Mouse (Mus musculus): ENCODE measurements around the gene Tlr9. TPM values are rescaled to one million over a fixed set of nuclear protein-coding genes. Genes with fewer than 3 reads are reported as not detected.

Tlr9 gene
- polyA plus RNA-seq, 1 experiment from 2014 or later: not detected

- H3K36me3 ChIP-seq: peaks cover 93% of the 10 kb centered on the region
- H3K9me3 ChIP-seq: no peaks in the 10 kb centered on the region
- no peaks in the 10 kb centered on the region for H3K27me3 ChIP-seq (replicated peaks)
- no peak overlapping the region for H3K27ac ChIP-seq (replicated peaks)
- ATAC-seq (ENCODE audit: extremely low read depth, insufficient number of reproducible peaks, low FRiP score, low TSS enrichment): no peak
- 91% methylated on average over 23 of the region's 23 CpGs for WGBS
- peaks cover 14% of the 10 kb centered on the region for H3K4me1 ChIP-seq
- no peak overlapping the region for H3K9ac ChIP-seq
- H3K4me2 ChIP-seq: no peak overlapping the region
- no peak overlapping the region for H3K4me3 ChIP-seq
Observed at GRCm38 (mm10) chr9:106236156-106236817, 13.9 kb downstream of the Tlr9 start.

GRCm38 (mm10) chr9:106236818-106237211 lies 14.4 kb downstream of the Tlr9 start:
- Histone ChIP-seq H3K9me3 (no peaks in the 10 kb centered on the region), H3K36me3 (peaks cover 98% of the 10 kb centered on the region), H3K4me1 (peaks cover 14% of the 10 kb centered on the region), H3K27me3 (replicated peaks) (no peaks in the 10 kb centered on the region), H3K27ac (replicated peaks) (no peak overlapping the region), H3K9ac (no peak overlapping the region), H3K4me2 (no peak overlapping the region), H3K4me3 (no peak overlapping the region)
- no peak for ATAC-seq (ENCODE audit: extremely low read depth, insufficient number of reproducible peaks, low FRiP score, low TSS enrichment)
- 75% methylated on average over 3 of the region's 3 CpGs for WGBS

- no peak overlapping the region for H3K4me2 ChIP-seq
- H3K27me3 ChIP-seq (replicated peaks): no peaks in the 10 kb centered on the region
- H3K9ac ChIP-seq: no peak overlapping the region
- no peak for ATAC-seq (ENCODE audit: extremely low read depth, insufficient number of reproducible peaks, low FRiP score, low TSS enrichment)
- 81% methylated on average over 8 of the region's 8 CpGs for WGBS
- H3K4me1 ChIP-seq: peaks cover 14% of the 10 kb centered on the region
- H3K4me3 ChIP-seq: no peak overlapping the region
- H3K36me3 ChIP-seq: peaks cover 100% of the 10 kb centered on the region
- no peak overlapping the region for H3K27ac ChIP-seq (replicated peaks)
- H3K9me3 ChIP-seq: no peaks in the 10 kb centered on the region
Observed at GRCm38 (mm10) chr9:106237401-106237800, 15.0 kb downstream of the Tlr9 start.

GRCm38 (mm10) chr9:106237878-106238277 lies 15.5 kb downstream of the Tlr9 start:
- Histone ChIP-seq H3K36me3 (peaks cover 100% of the 10 kb centered on the region), H3K4me2 (no peak overlapping the region), H3K9ac (no peak overlapping the region), H3K4me1 (peaks cover 14% of the 10 kb centered on the region), H3K9me3 (no peaks in the 10 kb centered on the region), H3K4me3 (no peak overlapping the region), H3K27me3 (replicated peaks) (no peaks in the 10 kb centered on the region), H3K27ac (replicated peaks) (no peak overlapping the region)
- WGBS: 88% methylated on average over 10 of the region's 10 CpGs
- ATAC-seq (ENCODE audit: extremely low read depth, insufficient number of reproducible peaks, low FRiP score, low TSS enrichment): no peak

- 83% methylated on average over 10 of the region's 10 CpGs for WGBS
- Histone ChIP-seq H3K4me1 (peaks cover 15% of the 10 kb centered on the region), H3K4me3 (no peak overlapping the region), H3K27me3 (replicated peaks) (no peaks in the 10 kb centered on the region), H3K9ac (no peak overlapping the region), H3K4me2 (no peak overlapping the region), H3K36me3 (peaks cover 77% of the 10 kb centered on the region), H3K27ac (replicated peaks) (no peak overlapping the region), H3K9me3 (no peaks in the 10 kb centered on the region)
- no peak for ATAC-seq (ENCODE audit: extremely low read depth, insufficient number of reproducible peaks, low FRiP score, low TSS enrichment)
Observed at GRCm38 (mm10) chr9:106241541-106242164, 19.3 kb downstream of the Tlr9 start.

- ATAC-seq (ENCODE audit: extremely low read depth, insufficient number of reproducible peaks, low FRiP score, low TSS enrichment): no peak
- Histone ChIP-seq H3K4me3 (no peak overlapping the region), H3K36me3 (peaks cover 64% of the 10 kb centered on the region), H3K4me2 (peak overlapping the region; percentile 4), H3K4me1 (peaks cover 21% of the 10 kb centered on the region), H3K9me3 (no peaks in the 10 kb centered on the region), H3K27me3 (replicated peaks) (no peaks in the 10 kb centered on the region), H3K27ac (replicated peaks) (peak overlapping the region; percentile 65), H3K9ac (no peak overlapping the region)
- WGBS: 49% methylated on average over 19 of the region's 19 CpGs
Observed at GRCm38 (mm10) chr9:106242813-106243488, 20.6 kb downstream of the Tlr9 start.

- no peaks in the 10 kb centered on the region for H3K9me3 ChIP-seq
- H3K27ac ChIP-seq (replicated peaks): peak overlapping the region; percentile 72
- WGBS: 72% methylated on average over 11 of the region's 11 CpGs
- no peak for ATAC-seq (ENCODE audit: extremely low read depth, insufficient number of reproducible peaks, low FRiP score, low TSS enrichment)
- H3K4me1 ChIP-seq: peaks cover 35% of the 10 kb centered on the region
- H3K9ac ChIP-seq: no peak overlapping the region
- no peak overlapping the region for H3K4me2 ChIP-seq
- H3K36me3 ChIP-seq: peaks cover 11% of the 10 kb centered on the region
- no peak overlapping the region for H3K4me3 ChIP-seq
- no peaks in the 10 kb centered on the region for H3K27me3 ChIP-seq (replicated peaks)
Observed at GRCm38 (mm10) chr9:106249550-106249949, 27.2 kb downstream of the Tlr9 start.

- Histone ChIP-seq H3K4me1 (peaks cover 35% of the 10 kb centered on the region), H3K4me2 (no peak overlapping the region), H3K4me3 (no peak overlapping the region), H3K27me3 (replicated peaks) (no peaks in the 10 kb centered on the region), H3K9ac (no peak overlapping the region), H3K9me3 (no peaks in the 10 kb centered on the region), H3K27ac (replicated peaks) (peak overlapping the region; percentile 72), H3K36me3 (peaks cover 5% of the 10 kb centered on the region)
- no peak for ATAC-seq (ENCODE audit: extremely low read depth, insufficient number of reproducible peaks, low FRiP score, low TSS enrichment)
- WGBS: 33% methylated on average over 4 of the region's 4 CpGs
Observed at GRCm38 (mm10) chr9:106250245-106250644, 27.8 kb downstream of the Tlr9 start.

- H3K9me3 ChIP-seq: no peaks in the 10 kb centered on the region
- H3K36me3 ChIP-seq: 0 out of 2 replicates have a peak, but pooled peaks cover 1% of the 10 kb centered on the region
- H3K9ac ChIP-seq: no peak overlapping the region
- H3K4me1 ChIP-seq: peaks cover 34% of the 10 kb centered on the region
- WGBS: 58% methylated on average over 8 of the region's 8 CpGs
- H3K27ac ChIP-seq (replicated peaks): no peak overlapping the region
- no peak for ATAC-seq (ENCODE audit: extremely low read depth, insufficient number of reproducible peaks, low FRiP score, low TSS enrichment)
- H3K4me2 ChIP-seq: no peak overlapping the region
- H3K4me3 ChIP-seq: no peak overlapping the region
- no peaks in the 10 kb centered on the region for H3K27me3 ChIP-seq (replicated peaks)
Observed at GRCm38 (mm10) chr9:106251066-106251465, 28.7 kb downstream of the Tlr9 start.

- Histone ChIP-seq H3K4me2 (no peak overlapping the region), H3K9ac (no peak overlapping the region), H3K27ac (replicated peaks) (no peak overlapping the region), H3K27me3 (replicated peaks) (no peaks in the 10 kb centered on the region), H3K9me3 (no peaks in the 10 kb centered on the region), H3K36me3 (no peaks in the 10 kb centered on the region), H3K4me3 (no peak overlapping the region), H3K4me1 (peaks cover 15% of the 10 kb centered on the region)
- 56% methylated on average over 2 of the region's 2 CpGs for WGBS
- no peak for ATAC-seq (ENCODE audit: extremely low read depth, insufficient number of reproducible peaks, low FRiP score, low TSS enrichment)
Observed at GRCm38 (mm10) chr9:106254001-106254400, 31.6 kb downstream of the Tlr9 start.

GRCm38 (mm10) chr9:106258412-106258811 lies 36.0 kb downstream of the Tlr9 start:
- no peak overlapping the region for H3K4me3 ChIP-seq

More at GRCm38 (mm10) chr9:106258412-106258811, 36.0 kb downstream of the Tlr9 start:
- Histone ChIP-seq H3K9me3 (no peaks in the 10 kb centered on the region), H3K4me2 (no peak overlapping the region), H3K36me3 (no peaks in the 10 kb centered on the region), H3K27ac (replicated peaks) (no peak overlapping the region), H3K4me1 (no peaks in the 10 kb centered on the region), H3K9ac (no peak overlapping the region), H3K27me3 (replicated peaks) (no peaks in the 10 kb centered on the region)
- WGBS: 68% methylated on average over 4 of the region's 4 CpGs
- ATAC-seq (ENCODE audit: extremely low read depth, insufficient number of reproducible peaks, low FRiP score, low TSS enrichment): no peak
